8 mouse cellular contexts compared by ENCODE assay signal in the genomic region with DNA sequence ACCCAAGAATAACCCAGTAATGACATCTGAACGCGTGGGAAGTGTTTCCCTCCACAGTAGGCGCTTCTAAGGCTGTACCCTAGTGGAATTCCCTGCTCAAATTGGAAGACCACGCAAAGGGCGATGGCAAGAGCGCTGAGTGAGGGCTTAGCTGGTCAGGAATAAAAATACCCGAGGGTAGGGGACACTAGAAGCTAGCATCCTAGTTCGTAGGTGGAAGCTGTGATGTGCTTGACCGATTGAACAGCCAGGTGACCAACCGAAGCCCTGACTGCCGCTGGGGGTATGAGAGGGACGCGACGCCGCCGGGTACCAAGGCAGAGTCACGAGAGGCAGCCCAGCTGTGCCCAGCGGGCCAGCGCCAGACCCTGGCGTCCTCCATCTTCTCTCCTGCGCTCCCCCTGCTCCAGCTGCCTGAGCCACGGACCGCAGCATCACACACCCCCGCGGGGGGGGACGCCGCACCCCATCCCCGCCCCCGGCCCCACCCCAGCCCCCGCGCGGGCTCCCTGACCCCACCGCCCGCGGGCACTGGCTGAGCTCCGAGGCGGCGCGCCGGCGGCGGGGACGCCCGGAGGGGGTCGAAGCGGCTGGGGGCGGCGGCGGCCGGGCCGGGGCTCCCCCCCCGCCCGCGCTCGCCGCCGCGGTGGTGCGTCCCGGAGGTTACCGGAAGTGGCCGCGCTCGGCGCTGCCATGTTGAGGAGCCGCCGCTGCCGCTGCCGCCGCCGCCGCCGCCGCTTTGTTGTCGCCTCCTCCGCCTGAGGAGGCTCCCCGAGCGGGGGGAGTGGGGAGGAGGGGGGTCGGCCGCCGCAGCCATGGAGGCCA. TPM values are rescaled to one million over a fixed set of nuclear protein-coding genes. Genes with fewer than 3 reads are reported as not detected.
DNase-seq lines count a peak whose midpoint lies in the region; ATAC-seq and TF ChIP-seq lines count a peak whose summit lies in the region.

A gene (plus strand): TSS at position 694 of the 825 bp plus-strand sequence.

- H3K36me3 ChIP-seq in hindbrain, embryonic 16.5 days (ENCODE audit: control insufficient read depth, insufficient read depth, low read length): no peaks in the 10 kb centered on the region

- peak; percentile 64 for DNase-seq in adipocyte (ENCODE audit: low spot score)
- DNase-seq in gastrocnemius, adult 8-10 months (ENCODE audit: low spot score in 2 of 2): peak; percentile 54 to 73
- DNase-seq in left cerebral cortex, adult 8-10 months (ENCODE audit: low spot score in 2 of 2): peak; percentile 54 to 60
- DNase-seq in right cerebral cortex, adult 18-20 months: peak; percentile 73
- DNase-seq in urinary bladder, adult 2 months (ENCODE audit: low spot score): peak; percentile 75

- H3K9me3 ChIP-seq in hindbrain, embryonic 16.5 days (ENCODE audit: control insufficient read depth, low read length): no peaks in the 10 kb centered on the region

- H3K27ac ChIP-seq in cortical plate, adult 2 months (ENCODE audit: insufficient read depth, low read length): peak within 1 kb of the TSS; percentile 85
- peak within 1 kb of the TSS; percentile 99 for H3K27ac ChIP-seq in hindbrain, embryonic 16.5 days (ENCODE audit: low read depth, low read length)

- H3K4me3 ChIP-seq in cortical plate, adult 2 months (ENCODE audit: insufficient read depth, low read length): peak within 1 kb of the TSS; percentile 69
- peak within 1 kb of the TSS; percentile 72 for H3K4me3 ChIP-seq in hindbrain, embryonic 16.5 days (ENCODE audit: low read length)

- WGBS in hindbrain, embryonic 16.5 days: under 1% methylated on average over 32 of the region's 81 CpGs

- H3K4me2 ChIP-seq in hindbrain, embryonic 16.5 days (ENCODE audit: low read length): peak within 1 kb of the TSS; percentile 94

- peak; percentile 45; the same call in 1 of the 2 replicates for TF ChIP-seq POLR2A in cortical plate, adult 2 months (IDR thresholded peaks at IDR 0.05; ENCODE audit: extremely low read depth, insufficient read depth, low read length)

- no peak for TF ChIP-seq CTCF in cortical plate, adult 2 months (IDR thresholded peaks at IDR 0.05; ENCODE audit: extremely low read depth, insufficient read depth, low read length)

- H3K4me1 ChIP-seq in cortical plate, adult 2 months (ENCODE audit: control insufficient read depth, insufficient read depth, low read length): no peaks in the 10 kb centered on the region; the same call in 1 of the 2 replicates
- peaks cover 26% of the 10 kb centered on the region for H3K4me1 ChIP-seq in hindbrain, embryonic 16.5 days (ENCODE audit: control insufficient read depth, insufficient read depth, low read depth, low read length)

- H3K27me3 ChIP-seq in hindbrain, embryonic 16.5 days (replicated peaks; ENCODE audit: control insufficient read depth, insufficient read depth, low read length): no peaks in the 10 kb centered on the region

- H3K9ac ChIP-seq in hindbrain, embryonic 16.5 days (ENCODE audit: low read depth, low read length): peak within 1 kb of the TSS; percentile 99

- peak; percentile 92 for ATAC-seq in hindbrain, embryonic 16.5 days
- ATAC-seq in megakaryocyte, adult 5-6 weeks (ENCODE audit: poor library complexity, severe bottlenecking): peak; percentile 82

RNA-seq across cellular contexts. Expression of the gene that starts here (rescaled TPM):
- 16.8 and 18.5 TPM in 2 replicates for polyA plus RNA-seq in cortical plate, adult 2 months (2012; rRNA removed)
- total RNA-seq in gastrocnemius, adult 8-10 months (2022): 100 to 1,000 TPM in 1 of 4 experiments, 10 to 100 TPM in 3; 98.6 to 102 (median 98.9) TPM
- 32.3 and 38.9 TPM in 2 replicates for polyA plus RNA-seq in hindbrain, embryonic 16.5 days (2015; fragmentation: Nextera tagmentation; extraction: Ambion mirVana)
- total RNA-seq in left cerebral cortex, adult 8-10 months (2022): 10 to 100 TPM; 27.9 to 30.8 (median 29.3) TPM
- 46.4 and 55.3 TPM in 2 replicates for total RNA-seq in megakaryocyte, adult 5-6 weeks (2015)
- total RNA-seq in megakaryocyte, adult 5-6 weeks (2017): 22.6 and 25.0 TPM in 2 replicates
- polyA plus RNA-seq in urinary bladder, adult 2 months (2012; rRNA removed): 33.6 and 47.4 TPM in 2 replicates

Comparison
In these comparisons a context has a peak if more than half of its experiments do, and no peak if none do; other contexts are left out.
1. Peak in every context shown above with its lines: DNase-seq, ATAC-seq, H3K4me3 ChIP-seq and H3K27ac ChIP-seq.